Mouse (Mus musculus) liver, embryonic 11.5 days (tissue): ENCODE measurements around the gene Tmem30c. TPM values are rescaled to one million over a fixed set of nuclear protein-coding genes. Genes with fewer than 3 reads are reported as not detected.

ENCODE experiments used
- ATAC-seq: fragments of 200-750 bp; cut with Nextera tagmentation; replicated peaks from 2 replicates; pipeline ENCODE4 v1.8.0; 2017; ENCODE audit warnings: moderate number of reproducible peaks, mild to moderate bottlenecking, moderate TSS enrichment, moderate library complexity; ENCODE audit not compliant: low FRiP score
- DNase-seq: peaks from one replicate; pipeline ENCODE4 v3.0.0-alpha.2; 2017; ENCODE audit warnings: low spot score
- H3K27ac ChIP-seq: fragments of 300-500 bp; sonication (generic); 2 replicates; pipeline ENCODE4 v1.5.1; 2014; ENCODE audit warnings: mild to moderate bottlenecking, low read depth, low read length, control low read depth
- H3K27me3 ChIP-seq: fragments of 300-500 bp; sonication (generic); replicated peaks from 2 replicates; pipeline ENCODE4 v1.6.1; 2014; ENCODE audit warnings: low read length, mixed read lengths; ENCODE audit not compliant: control insufficient read depth, insufficient read depth
- H3K36me3 ChIP-seq: fragments of 300-500 bp; sonication (generic); 2 replicates; pipeline ENCODE4 v1.6.1; 2014; ENCODE audit warnings: mild to moderate bottlenecking, low read length, moderate library complexity, mixed read lengths; ENCODE audit not compliant: control insufficient read depth, insufficient read depth
- H3K4me1 ChIP-seq: fragments of 300-500 bp; sonication (generic); replicated peaks from 2 replicates; pipeline ENCODE4 v1.6.1; 2014; ENCODE audit warnings: low read length, mixed read lengths; ENCODE audit not compliant: control insufficient read depth, insufficient read depth
- H3K4me2 ChIP-seq: fragments of 300-500 bp; sonication (generic); 2 replicates; pipeline ENCODE4 v1.6.1; 2014; ENCODE audit warnings: mild to moderate bottlenecking, control low read depth, moderate library complexity
- H3K4me3 ChIP-seq: fragments of 300-500 bp; sonication (generic); 2 replicates; pipeline ENCODE4 v1.5.1; 2014; ENCODE audit warnings: low read depth, low read length, control low read depth
- H3K9ac ChIP-seq: fragments of 300-500 bp; sonication (generic); 2 replicates; pipeline ENCODE4 v1.6.1; 2014; ENCODE audit warnings: low read depth, low read length, control low read depth
- H3K9me3 ChIP-seq: fragments of 300-500 bp; sonication (generic); 2 replicates; pipeline ENCODE4 v1.6.1; 2016; ENCODE audit warnings: low read length, inconsistent platforms, mixed read lengths; ENCODE audit not compliant: control insufficient read depth
- WGBS: fragments of 180-500 bp; shearing (Covaris S2); extraction: QIAGEN DNeasy Blood & Tissue Kit; methylation state at CpG from one replicate; pipeline ENCODE4 v1.1.7; 2014; 5-methylcytosine and 5-hydroxymethylcytosine counted together
- polyA plus RNA-seq: library from polyadenylated mRNA; unstranded; fragments of >200 nt; fragmentation: Nextera tagmentation; extraction: Ambion mirVana; gene quantifications from 2 replicates; pipeline ENCODE4 v1.2.1, GENCODE M21; 2014

Gene Tmem30c
- polyA plus RNA-seq, 1 experiment from 2014 or later, result not detected

GRCm38 (mm10) chr16:57305463-57305862 is 12.8 kb upstream of the Tmem30c start:
- ATAC-seq (no peak), DNase-seq (no peak)
- Histone ChIP-seq H3K4me3 (no peak overlapping the region), H3K9me3 (no peaks in the 10 kb centered on the region), H3K27me3 (no peaks in the 10 kb centered on the region), H3K4me1 (no peaks in the 10 kb centered on the region), H3K4me2 (no peak overlapping the region), H3K9ac (no peak overlapping the region), H3K27ac (no peak overlapping the region), H3K36me3 (no peaks in the 10 kb centered on the region)
- 72% methylated on average over 6 of the region's 6 CpGs for WGBS

GRCm38 (mm10) chr16:57303716-57304115 is 11.1 kb upstream of the Tmem30c start:
- no peak overlapping the region for H3K4me3 ChIP-seq
- no peak for ATAC-seq
- no peak overlapping the region for H3K27ac ChIP-seq
- H3K36me3 ChIP-seq, result no peaks in the 10 kb centered on the region
- 66% methylated on average over 19 of the region's 19 CpGs for WGBS
- no peak for DNase-seq
- no peaks in the 10 kb centered on the region for H3K9me3 ChIP-seq
- H3K27me3 ChIP-seq, result no peaks in the 10 kb centered on the region
- no peaks in the 10 kb centered on the region for H3K4me1 ChIP-seq
- no peak overlapping the region for H3K4me2 ChIP-seq
- H3K9ac ChIP-seq, result no peak overlapping the region

- ATAC-seq (no peak), DNase-seq (no peak)
- H3K27me3 ChIP-seq, result no peaks in the 10 kb centered on the region
- H3K9ac ChIP-seq, result no peak overlapping the region
- no peaks in the 10 kb centered on the region for H3K9me3 ChIP-seq
- H3K36me3 ChIP-seq, result no peaks in the 10 kb centered on the region
- no peak overlapping the region for H3K4me2 ChIP-seq
- H3K4me1 ChIP-seq, result no peaks in the 10 kb centered on the region
- no peak overlapping the region for H3K27ac ChIP-seq
- H3K4me3 ChIP-seq, result no peak overlapping the region
- 84% methylated on average over 25 of the region's 25 CpGs for WGBS
Measured at GRCm38 (mm10) chr16:57302792-57303698, 10.4 kb upstream of the Tmem30c start.

- Histone ChIP-seq H3K9me3 (no peaks in the 10 kb centered on the region), H3K4me3 (no peak overlapping the region), H3K9ac (no peak overlapping the region), H3K36me3 (no peaks in the 10 kb centered on the region), H3K27me3 (no peaks in the 10 kb centered on the region), H3K4me2 (no peak overlapping the region), H3K4me1 (no peaks in the 10 kb centered on the region), H3K27ac (no peak overlapping the region)
- DNase-seq (no peak), ATAC-seq (no peak)
- whole genome bisulfite sequencing, result 59% methylated on average over 9 of the region's 9 CpGs
Measured at GRCm38 (mm10) chr16:57301512-57302115, 8.9 kb upstream of the Tmem30c start.

- Histone ChIP-seq H3K4me3 (no peak overlapping the region), H3K36me3 (no peaks in the 10 kb centered on the region), H3K27me3 (no peaks in the 10 kb centered on the region), H3K27ac (no peak overlapping the region), H3K4me2 (no peak overlapping the region), H3K4me1 (no peaks in the 10 kb centered on the region), H3K9me3 (no peaks in the 10 kb centered on the region), H3K9ac (no peak overlapping the region)
- no peak for DNase-seq
- no peak for ATAC-seq
- WGBS, result 75% methylated on average over 10 of the region's 10 CpGs
Measured at GRCm38 (mm10) chr16:57295216-57295934, 2.7 kb upstream of the Tmem30c start.

- no peak overlapping the region for H3K27ac ChIP-seq
- no peak overlapping the region for H3K4me3 ChIP-seq
- H3K36me3 ChIP-seq, result no peaks in the 10 kb centered on the region
- H3K4me2 ChIP-seq, result no peak overlapping the region
- ATAC-seq, result no peak
- WGBS, result 63% methylated on average over 4 of the region's 4 CpGs
- H3K27me3 ChIP-seq, result no peaks in the 10 kb centered on the region
- H3K9ac ChIP-seq, result no peak overlapping the region
- no peaks in the 10 kb centered on the region for H3K4me1 ChIP-seq
- H3K9me3 ChIP-seq, result no peaks in the 10 kb centered on the region
- no peak for DNase-seq
Measured at GRCm38 (mm10) chr16:57292296-57292695, 369 bp downstream of the Tmem30c start.

- no peaks in the 10 kb centered on the region for H3K27me3 ChIP-seq
- no peaks in the 10 kb centered on the region for H3K4me1 ChIP-seq
- no peak overlapping the region for H3K9ac ChIP-seq
- no peaks in the 10 kb centered on the region for H3K9me3 ChIP-seq
- no peak overlapping the region for H3K4me2 ChIP-seq
- DNase-seq, result no peak
- ATAC-seq, result no peak
- H3K36me3 ChIP-seq, result no peaks in the 10 kb centered on the region
- 86% methylated on average over 5 of the region's 5 CpGs for WGBS
- no peak overlapping the region for H3K27ac ChIP-seq
- H3K4me3 ChIP-seq, result no peak overlapping the region
Measured at GRCm38 (mm10) chr16:57291696-57292095, 969 bp downstream of the Tmem30c start.

- H3K4me3 ChIP-seq, result no peak overlapping the region
- no peaks in the 10 kb centered on the region for H3K36me3 ChIP-seq
- DNase-seq (no peak), ATAC-seq (no peak)
- H3K4me1 ChIP-seq, result no peaks in the 10 kb centered on the region
- no peaks in the 10 kb centered on the region for H3K27me3 ChIP-seq
- no peak overlapping the region for H3K4me2 ChIP-seq
- no peak overlapping the region for H3K9ac ChIP-seq
- no peaks in the 10 kb centered on the region for H3K9me3 ChIP-seq
- 76% methylated on average over 8 of the region's 8 CpGs for WGBS
- H3K27ac ChIP-seq, result no peak overlapping the region
Measured at GRCm38 (mm10) chr16:57281417-57281816, 11.2 kb downstream of the Tmem30c start.
